Mouse (Mus musculus) forebrain, embryonic 10.5 days (tissue): ENCODE results near the gene Gm28897. TPM values are rescaled to one million over a fixed set of nuclear protein-coding genes. Genes with fewer than 3 reads are reported as not detected.
"Not testable (repeated sequence)": the region's sequence is repeated elsewhere in the genome, so short reads cannot be mapped to it uniquely, and the experiment has no call there.

Experiments used
- DNase-seq: peaks from one replicate; pipeline ENCODE4 v3.0.0-alpha.2; 2017; ENCODE audit warnings: low spot score; ENCODE audit errors: extremely low spot score
- H3K27ac ChIP-seq: fragments of 300-500 bp; sonication (generic); 2 replicates; pipeline ENCODE4 v1.5.1; 2016; ENCODE audit warnings: mild to moderate bottlenecking
- H3K27me3 ChIP-seq: fragments of 300-500 bp; sonication (generic); 2 replicates; pipeline ENCODE4 v1.6.1; 2016; ENCODE audit warnings: mild to moderate bottlenecking; ENCODE audit not compliant: poor library complexity, severe bottlenecking
- H3K36me3 ChIP-seq: fragments of 300-500 bp; sonication (generic); replicated peaks from 2 replicates; pipeline ENCODE4 v1.6.1; 2016; ENCODE audit warnings: mild to moderate bottlenecking, moderate library complexity
- H3K4me1 ChIP-seq: fragments of 300-500 bp; sonication (generic); 2 replicates; pipeline ENCODE4 v1.6.1; 2016
- H3K4me3 ChIP-seq: fragments of 300-500 bp; sonication (generic); 2 replicates; pipeline ENCODE4 v1.5.1; 2016; ENCODE audit warnings: mild to moderate bottlenecking, moderate library complexity
- H3K9me3 ChIP-seq: fragments of 300-500 bp; sonication (generic); 2 replicates; pipeline ENCODE4 v1.6.1; 2016; ENCODE audit warnings: mild to moderate bottlenecking, moderate library complexity
- WGBS: fragments of 180-500 bp; shearing (Covaris S2); methylation state at CpG from one replicate; pipeline ENCODE4 v1.1.7; 2016; 5-methylcytosine and 5-hydroxymethylcytosine counted together
- polyA plus RNA-seq: library from polyadenylated mRNA; unstranded; fragments of >200 nt; fragmentation: Nextera tagmentation; extraction: Ambion mirVana; gene quantifications from 2 replicates; pipeline ENCODE4 v1.2.1, GENCODE M21; 2016

The Gm28897 gene
- not detected in 2 replicates for polyA plus RNA-seq

- H3K27ac ChIP-seq, DNase-seq, H3K27me3 ChIP-seq, H3K36me3 ChIP-seq, H3K4me3 ChIP-seq, H3K4me1 ChIP-seq, H3K9me3 ChIP-seq: not testable (repeated sequence)
- WGBS = no CpG with 5 or more reads among the region's 6 CpGs
Observed at GRCm38 (mm10) chrY:80926695-80927094, at the start of gene Gm28897. Gm28897 (plus strand) TSS chrY:80926995.
